Mouse (Mus musculus) liver, embryonic 11.5 days (tissue): ENCODE measurements around the gene Etl4. TPM values are rescaled to one million over a fixed set of nuclear protein-coding genes. Genes with fewer than 3 reads are reported as not detected.

Source experiments
- ATAC-seq: fragments of 200-750 bp; cut with Nextera tagmentation; replicated peaks from 2 replicates; pipeline ENCODE4 v1.8.0; 2017; ENCODE audit warnings: moderate number of reproducible peaks, mild to moderate bottlenecking, moderate TSS enrichment, moderate library complexity; ENCODE audit not compliant: low FRiP score
- DNase-seq: peaks from one replicate; pipeline ENCODE4 v3.0.0-alpha.2; 2017; ENCODE audit warnings: low spot score
- H3K27ac ChIP-seq: fragments of 300-500 bp; sonication (generic); 2 replicates; pipeline ENCODE4 v1.5.1; 2014; ENCODE audit warnings: mild to moderate bottlenecking, low read depth, low read length, control low read depth
- H3K27me3 ChIP-seq: fragments of 300-500 bp; sonication (generic); replicated peaks from 2 replicates; pipeline ENCODE4 v1.6.1; 2014; ENCODE audit warnings: low read length, mixed read lengths; ENCODE audit not compliant: control insufficient read depth, insufficient read depth
- H3K36me3 ChIP-seq: fragments of 300-500 bp; sonication (generic); 2 replicates; pipeline ENCODE4 v1.6.1; 2014; ENCODE audit warnings: mild to moderate bottlenecking, low read length, moderate library complexity, mixed read lengths; ENCODE audit not compliant: control insufficient read depth, insufficient read depth
- H3K4me1 ChIP-seq: fragments of 300-500 bp; sonication (generic); replicated peaks from 2 replicates; pipeline ENCODE4 v1.6.1; 2014; ENCODE audit warnings: low read length, mixed read lengths; ENCODE audit not compliant: control insufficient read depth, insufficient read depth
- H3K4me2 ChIP-seq: fragments of 300-500 bp; sonication (generic); 2 replicates; pipeline ENCODE4 v1.6.1; 2014; ENCODE audit warnings: mild to moderate bottlenecking, control low read depth, moderate library complexity
- H3K4me3 ChIP-seq: fragments of 300-500 bp; sonication (generic); 2 replicates; pipeline ENCODE4 v1.5.1; 2014; ENCODE audit warnings: low read depth, low read length, control low read depth
- H3K9ac ChIP-seq: fragments of 300-500 bp; sonication (generic); 2 replicates; pipeline ENCODE4 v1.6.1; 2014; ENCODE audit warnings: low read depth, low read length, control low read depth
- H3K9me3 ChIP-seq: fragments of 300-500 bp; sonication (generic); 2 replicates; pipeline ENCODE4 v1.6.1; 2016; ENCODE audit warnings: low read length, inconsistent platforms, mixed read lengths; ENCODE audit not compliant: control insufficient read depth
- WGBS: fragments of 180-500 bp; shearing (Covaris S2); extraction: QIAGEN DNeasy Blood & Tissue Kit; methylation state at CpG from one replicate; pipeline ENCODE4 v1.1.7; 2014; 5-methylcytosine and 5-hydroxymethylcytosine counted together
- polyA plus RNA-seq: library from polyadenylated mRNA; unstranded; fragments of >200 nt; fragmentation: Nextera tagmentation; extraction: Ambion mirVana; gene quantifications from 2 replicates; pipeline ENCODE4 v1.2.1, GENCODE M21; 2014

The Etl4 gene
- polyA plus RNA-seq, 1 experiment from 2014 or later: 17.9 TPM

DNA sequence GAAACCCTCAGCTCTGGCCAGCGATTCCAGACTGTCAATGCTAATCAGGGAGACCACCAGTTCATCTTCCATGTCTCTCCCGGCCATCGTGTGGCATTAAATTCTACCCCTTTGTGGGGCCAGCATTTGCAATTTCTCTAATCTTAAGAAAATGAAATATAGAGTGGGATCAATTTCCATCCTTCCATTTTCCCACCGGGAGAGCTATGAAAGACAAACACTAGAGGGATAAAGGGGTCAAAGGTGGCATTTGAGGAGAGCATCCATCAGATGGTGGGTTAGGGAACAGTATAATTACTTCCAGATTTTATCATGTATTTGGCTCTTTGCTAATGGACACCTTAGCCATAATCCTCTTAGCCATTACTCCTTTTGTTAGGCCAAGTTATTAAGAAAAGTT lies 321.8 kb downstream of the Etl4 start:
- DNase-seq: no peak
- no peak for ATAC-seq
- no peak overlapping the region for H3K4me2 ChIP-seq
- H3K4me3 ChIP-seq: no peak overlapping the region
- H3K36me3 ChIP-seq: no peaks in the 10 kb centered on the region
- no peaks in the 10 kb centered on the region for H3K27me3 ChIP-seq
- no peaks in the 10 kb centered on the region for H3K9me3 ChIP-seq
- H3K4me1 ChIP-seq: no peaks in the 10 kb centered on the region
- WGBS: 47% methylated on average over 4 of the region's 4 CpGs
- H3K27ac ChIP-seq: no peak overlapping the region
- no peak overlapping the region for H3K9ac ChIP-seq

DNA sequence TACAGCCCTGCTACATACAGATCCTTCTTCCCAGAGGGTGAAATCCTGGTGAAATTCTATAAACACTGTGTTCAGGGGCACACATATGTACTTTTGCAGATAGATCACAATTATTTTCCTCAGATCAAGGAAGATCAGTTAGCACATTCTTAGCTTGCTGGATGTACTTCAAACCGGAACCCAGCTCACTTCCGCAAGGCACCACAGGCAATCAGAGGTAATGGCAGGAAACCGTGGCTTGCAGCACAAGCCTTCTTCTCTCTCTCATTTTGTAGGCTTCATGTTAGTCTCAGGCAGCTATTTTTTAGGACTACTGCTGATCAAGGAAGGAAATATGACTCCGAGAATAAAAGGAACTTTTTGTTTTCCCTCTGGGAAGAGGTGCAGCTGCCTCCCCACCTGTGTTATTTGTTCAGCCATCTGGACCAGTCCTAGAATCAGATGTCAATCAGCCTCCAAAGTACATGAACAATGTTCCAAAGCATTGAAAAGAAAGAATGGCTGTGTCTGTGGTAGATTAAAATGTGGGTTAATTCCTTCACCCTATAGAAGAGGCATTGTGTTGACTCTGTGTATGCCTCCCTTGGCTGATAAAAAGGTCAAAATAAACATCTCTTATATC lies 338.6 kb downstream of the Etl4 start:
- H3K27ac ChIP-seq: no peak overlapping the region
- no peak overlapping the region for H3K9ac ChIP-seq
- ATAC-seq (no peak), DNase-seq (no peak)
- WGBS: 65% methylated on average over 4 of the region's 4 CpGs
- no peaks in the 10 kb centered on the region for H3K4me1 ChIP-seq
- H3K36me3 ChIP-seq: no peaks in the 10 kb centered on the region
- H3K9me3 ChIP-seq: no peaks in the 10 kb centered on the region
- H3K27me3 ChIP-seq: no peaks in the 10 kb centered on the region
- no peak overlapping the region for H3K4me2 ChIP-seq
- H3K4me3 ChIP-seq: no peak overlapping the region

DNA sequence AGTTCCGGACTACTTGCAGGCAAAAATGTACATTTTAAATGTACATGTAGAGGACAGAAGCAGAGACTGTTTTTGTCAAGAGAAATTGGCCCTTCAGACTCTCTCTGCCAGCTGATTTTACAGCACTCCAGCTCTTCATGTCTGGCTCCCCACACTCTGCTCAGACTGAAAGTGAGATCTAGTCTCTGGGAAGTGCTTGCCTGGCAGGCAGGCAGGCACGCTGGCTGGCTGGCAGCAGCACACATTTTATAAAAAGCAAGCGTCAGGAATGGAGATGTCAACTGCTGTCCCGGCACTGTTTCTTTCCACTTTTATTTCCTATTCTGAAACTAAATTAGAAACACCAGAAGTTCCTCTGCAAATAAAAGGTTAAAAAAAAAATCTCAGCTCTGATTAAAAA lies 339.8 kb downstream of the Etl4 start:
- H3K4me2 ChIP-seq: no peak overlapping the region
- H3K4me3 ChIP-seq: no peak overlapping the region
- H3K4me1 ChIP-seq: no peaks in the 10 kb centered on the region
- H3K27me3 ChIP-seq: no peaks in the 10 kb centered on the region
- WGBS: 74% methylated on average over 4 of the region's 4 CpGs
- DNase-seq (no peak), ATAC-seq (no peak)
- no peak overlapping the region for H3K9ac ChIP-seq
- H3K9me3 ChIP-seq: no peaks in the 10 kb centered on the region
- no peak overlapping the region for H3K27ac ChIP-seq
- no peaks in the 10 kb centered on the region for H3K36me3 ChIP-seq

DNA sequence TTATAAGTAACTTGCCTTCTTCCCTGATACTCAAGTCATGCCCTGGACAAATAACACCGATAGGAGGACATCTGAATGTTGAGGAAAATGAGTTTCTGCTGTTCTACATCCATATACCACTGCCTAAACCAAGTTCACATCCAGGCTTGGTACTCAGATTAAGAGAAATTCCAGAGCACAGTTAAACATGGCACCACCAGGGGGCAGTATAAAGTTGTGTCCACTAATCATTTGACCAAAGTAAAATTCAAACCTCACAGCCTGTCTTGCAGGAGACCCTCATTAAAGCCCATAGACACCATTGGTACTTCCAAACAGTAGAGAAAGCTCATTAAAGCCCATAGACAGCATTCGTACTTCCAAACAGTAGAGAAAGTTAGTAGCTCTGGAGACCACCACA lies 366.5 kb downstream of the Etl4 start:
- WGBS: 45% methylated on average over 2 of the region's 2 CpGs
- peak; percentile 36 for DNase-seq

DNA sequence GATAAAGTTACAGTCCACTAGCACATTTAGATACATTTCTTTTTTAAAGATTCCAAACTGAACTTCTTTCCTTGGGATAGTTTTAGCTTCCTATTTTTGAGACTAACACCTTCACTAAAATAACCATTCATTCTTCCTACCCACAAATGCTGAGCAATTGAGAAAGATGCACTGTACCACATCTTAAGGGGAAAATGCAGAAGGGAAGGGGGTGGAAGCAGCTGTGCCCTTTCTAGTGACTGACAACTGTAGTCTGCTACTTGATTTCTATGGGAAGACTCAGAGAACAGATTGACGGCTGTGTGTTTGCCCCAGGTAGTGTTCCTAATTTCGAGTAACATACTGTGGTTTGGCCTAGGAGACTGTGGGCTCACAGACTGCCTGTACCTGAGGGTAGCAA lies 372.3 kb downstream of the Etl4 start:
- no peaks in the 10 kb centered on the region for H3K9me3 ChIP-seq
- no peaks in the 10 kb centered on the region for H3K36me3 ChIP-seq
- no peaks in the 10 kb centered on the region for H3K27me3 ChIP-seq
- H3K4me1 ChIP-seq: no peaks in the 10 kb centered on the region
- 73% methylated on average over 2 of the region's 2 CpGs for WGBS
- H3K9ac ChIP-seq: no peak overlapping the region
- no peak overlapping the region for H3K4me2 ChIP-seq
- no peak overlapping the region for H3K4me3 ChIP-seq
- DNase-seq (no peak), ATAC-seq (no peak)
- no peak overlapping the region for H3K27ac ChIP-seq

More for the DNA sequence above, 366.5 kb downstream of the Etl4 start:
- Histone ChIP-seq H3K4me3 (no peak overlapping the region), H3K9ac (no peak overlapping the region), H3K27me3 (no peaks in the 10 kb centered on the region), H3K36me3 (no peaks in the 10 kb centered on the region), H3K9me3 (no peaks in the 10 kb centered on the region), H3K4me1 (no peaks in the 10 kb centered on the region), H3K4me2 (no peak overlapping the region), H3K27ac (no peak overlapping the region)
- no peak for ATAC-seq

DNA sequence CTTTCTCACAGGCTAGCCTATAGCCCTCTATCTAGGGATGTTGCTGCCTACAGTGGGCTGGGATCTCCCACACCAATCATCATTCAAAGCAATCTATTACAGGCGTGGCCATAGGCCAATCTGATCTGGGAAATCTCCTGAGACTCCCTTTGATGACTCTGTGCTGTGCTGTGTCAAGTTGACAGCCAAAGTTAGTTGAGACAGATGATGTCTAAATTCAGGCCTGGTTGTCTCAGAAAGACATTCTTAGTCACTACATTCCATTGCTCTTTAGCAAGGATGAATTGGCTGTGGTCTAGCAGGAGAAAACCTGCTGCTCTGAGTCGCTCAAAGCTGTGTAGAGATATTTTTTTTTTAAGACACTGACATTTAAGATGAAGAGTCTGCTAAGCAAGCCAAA lies 374.8 kb downstream of the Etl4 start:
- no peaks in the 10 kb centered on the region for H3K4me1 ChIP-seq
- no peak overlapping the region for H3K4me3 ChIP-seq
- no peak overlapping the region for H3K27ac ChIP-seq
- H3K9me3 ChIP-seq: no peaks in the 10 kb centered on the region
- no peak for DNase-seq
- H3K4me2 ChIP-seq: no peak overlapping the region
- H3K9ac ChIP-seq: no peak overlapping the region
- ATAC-seq: no peak
- no peaks in the 10 kb centered on the region for H3K27me3 ChIP-seq
- no peaks in the 10 kb centered on the region for H3K36me3 ChIP-seq
- WGBS: 38% methylated on average over 2 of the region's 2 CpGs

DNA sequence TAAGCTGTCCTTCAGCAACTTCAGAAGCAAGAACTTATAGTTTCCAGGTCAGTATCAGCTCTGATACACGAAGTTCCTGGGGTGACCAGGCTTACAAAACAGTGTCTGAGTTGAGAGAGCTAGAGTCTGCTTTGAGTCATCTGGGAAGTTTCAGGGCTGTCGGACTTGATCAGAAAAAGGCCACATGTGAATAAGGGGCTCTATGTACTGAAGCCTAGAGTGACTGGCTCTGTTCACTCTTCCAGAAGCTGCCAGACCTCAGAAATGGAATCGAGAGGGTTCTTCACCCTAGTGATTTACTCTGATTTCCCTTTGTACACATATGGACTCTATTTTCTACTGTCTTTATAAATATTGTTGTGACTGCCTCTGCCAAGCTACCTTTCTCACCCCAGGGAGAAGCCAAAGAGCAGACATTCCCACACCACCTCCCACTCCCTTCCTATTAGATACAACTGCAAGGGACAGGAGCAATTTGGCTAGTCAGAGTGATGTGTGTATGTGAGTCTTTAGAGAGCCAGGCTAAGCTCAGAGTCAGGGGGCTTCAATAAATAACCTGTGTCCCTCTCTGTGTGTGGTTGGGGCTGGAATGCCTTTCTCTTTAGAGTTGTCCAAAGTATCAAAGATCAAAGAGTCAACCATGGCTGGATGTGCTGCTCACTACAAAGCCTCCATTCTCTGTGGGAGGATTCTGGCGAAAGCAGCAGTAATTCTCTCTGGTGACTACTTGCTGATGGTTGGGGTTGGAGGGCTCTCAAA lies 381.6 kb downstream of the Etl4 start:
- H3K9ac ChIP-seq: no peak overlapping the region
- H3K27ac ChIP-seq: no peak overlapping the region
- WGBS: 64% methylated on average over 4 of the region's 4 CpGs
- H3K27me3 ChIP-seq: no peaks in the 10 kb centered on the region
- no peaks in the 10 kb centered on the region for H3K9me3 ChIP-seq
- DNase-seq (no peak), ATAC-seq (no peak)
- no peaks in the 10 kb centered on the region for H3K36me3 ChIP-seq
- no peak overlapping the region for H3K4me2 ChIP-seq
- no peaks in the 10 kb centered on the region for H3K4me1 ChIP-seq
- H3K4me3 ChIP-seq: no peak overlapping the region

DNA sequence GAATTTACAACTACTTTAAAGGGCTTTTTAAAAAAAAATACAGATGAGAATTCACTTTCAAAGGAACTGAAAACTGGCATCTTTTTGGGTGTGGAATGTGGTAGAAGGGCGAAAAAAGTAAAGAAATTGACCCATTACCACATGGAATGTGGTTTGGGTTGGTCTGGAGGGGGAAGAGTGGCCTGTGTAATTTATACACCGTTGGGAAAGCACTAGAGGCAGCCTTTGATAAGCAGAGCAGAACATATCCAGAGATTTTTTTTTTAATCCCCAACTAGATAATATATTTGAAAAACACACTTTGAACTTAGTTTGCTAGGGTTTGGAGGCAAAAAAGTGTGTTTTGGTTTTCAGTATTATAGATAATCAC lies 382.1 kb downstream of the Etl4 start:
- H3K9me3 ChIP-seq: no peaks in the 10 kb centered on the region
- H3K27ac ChIP-seq: no peak overlapping the region

DNA sequence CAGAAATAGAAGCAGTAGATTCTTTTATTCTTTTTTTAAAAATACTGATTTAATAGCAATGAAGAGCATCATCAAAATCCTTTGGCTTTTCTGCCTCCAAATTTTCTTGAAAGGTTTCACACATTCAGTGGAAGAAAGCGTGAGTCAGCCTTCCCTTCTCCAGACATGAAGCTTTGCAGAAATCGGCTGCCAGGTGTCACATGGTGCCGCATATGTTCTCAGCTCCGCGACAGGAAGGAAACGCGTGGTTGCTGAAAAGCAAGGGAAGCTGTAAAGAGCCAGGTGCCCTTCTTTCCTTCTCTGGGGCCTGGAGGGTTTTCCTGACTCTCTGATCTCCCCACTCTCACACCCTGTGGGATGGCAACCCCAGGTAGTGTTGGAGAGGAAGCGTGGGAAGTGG lies 383.8 kb downstream of the Etl4 start:
- Histone ChIP-seq H3K9ac (no peak overlapping the region), H3K36me3 (no peaks in the 10 kb centered on the region), H3K27me3 (no peaks in the 10 kb centered on the region), H3K27ac (no peak overlapping the region), H3K4me3 (no peak overlapping the region), H3K4me1 (no peaks in the 10 kb centered on the region), H3K4me2 (no peak overlapping the region), H3K9me3 (no peaks in the 10 kb centered on the region)
- ATAC-seq: no peak
- WGBS: 68% methylated on average over 8 of the region's 8 CpGs
- no peak for DNase-seq

More for the DNA sequence above, 382.1 kb downstream of the Etl4 start:
- H3K4me2 ChIP-seq: no peak overlapping the region
- no peak overlapping the region for H3K4me3 ChIP-seq
- no peaks in the 10 kb centered on the region for H3K4me1 ChIP-seq
- 56% methylated on average over 2 of the region's 2 CpGs for WGBS
- H3K9ac ChIP-seq: no peak overlapping the region
- no peak for ATAC-seq
- H3K27me3 ChIP-seq: no peaks in the 10 kb centered on the region
- no peak for DNase-seq
- H3K36me3 ChIP-seq: no peaks in the 10 kb centered on the region
